Mouse (Mus musculus) spleen, embryonic (tissue): ENCODE measurements around the gene Leng1.

Experiments used
- CTCF ChIA-PET: fragments of 350-600 bp; sonication (Branson Sonifier 250); formaldehyde crosslinking; loops from one replicate; lab custom pipeline; 2022; lab: Charles Lee

Gene Leng1

GRCm38 (mm10) chr7:3630478-3630815, 35.2 kb downstream of the Leng1 start:
- CTCF ChIA-PET, result interaction anchor here (0.5 to 0.6 kb wide), 2 partner anchors 500 to 1049 kb away, joined by 4 to 12 read pairs; no protein-coding TSS in a partner anchor

- CTCF ChIA-PET, result interaction anchor here (0.5 kb wide), 1 partner anchor 1050 kb away, joined by 4 read pairs; no protein-coding TSS in a partner anchor
Observed at GRCm38 (mm10) chr7:3629543-3630477, 35.8 kb downstream of the Leng1 start, which contains the start of the genes Tfpt and Prpf31. TSS of gene Tfpt (minus strand) at chr7:3629929. TSS of gene Prpf31 (plus strand) at chr7:3629985.

DNA sequence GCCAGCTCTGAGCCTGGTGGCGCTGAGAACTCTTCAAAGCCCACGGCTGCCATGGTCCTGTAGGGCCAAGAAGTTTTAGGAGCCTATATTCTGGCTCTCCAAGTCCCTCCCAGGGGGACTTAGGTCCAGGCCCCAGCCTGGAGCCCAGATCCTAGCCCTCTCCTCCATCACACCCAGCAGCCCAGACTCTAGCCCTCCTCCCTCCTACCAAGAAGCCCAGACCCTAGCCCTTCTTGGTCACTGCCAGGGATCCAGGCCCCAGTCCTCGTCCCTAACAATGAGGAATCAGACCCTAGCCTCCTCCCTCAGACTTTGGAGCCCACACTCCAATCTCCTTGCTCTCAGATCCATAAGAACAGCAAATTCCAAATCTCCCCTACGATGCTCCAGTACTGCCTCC, 36.6 kb downstream of the Leng1 start:
- CTCF ChIA-PET, result interaction anchor here (0.5 kb wide), 1 partner anchor 43 kb away, joined by 5 read pairs; no protein-coding TSS in a partner anchor

GRCm38 (mm10) chr7:3617242-3617995, 48.2 kb downstream of the Leng1 start, which contains the start of gene Ndufa3:
TSS of gene Ndufa3 (plus strand) at chr7:3617373.
- CTCF ChIA-PET, result no interaction called here

GRCm38 (mm10) chr7:3616389-3617241, 49.0 kb downstream of the Leng1 start:
- CTCF ChIA-PET, result interaction anchor here (0.6 kb wide), 2 partner anchors 285 to 1041 kb away, joined by 3 to 5 read pairs; no protein-coding TSS in a partner anchor

- CTCF ChIA-PET, result interaction anchor here (0.6 kb wide), 2 partner anchors 30 to 285 kb away, joined by 5 to 10 read pairs; no protein-coding TSS in a partner anchor
Observed at GRCm38 (mm10) chr7:3616057-3616388, 49.6 kb downstream of the Leng1 start, which contains the start of gene Oscar. TSS of gene Oscar (minus strand) at chr7:3616157.

GRCm38 (mm10) chr7:3614021-3614420, 51.6 kb downstream of the Leng1 start:
- CTCF ChIA-PET, result no interaction called here

DNA sequence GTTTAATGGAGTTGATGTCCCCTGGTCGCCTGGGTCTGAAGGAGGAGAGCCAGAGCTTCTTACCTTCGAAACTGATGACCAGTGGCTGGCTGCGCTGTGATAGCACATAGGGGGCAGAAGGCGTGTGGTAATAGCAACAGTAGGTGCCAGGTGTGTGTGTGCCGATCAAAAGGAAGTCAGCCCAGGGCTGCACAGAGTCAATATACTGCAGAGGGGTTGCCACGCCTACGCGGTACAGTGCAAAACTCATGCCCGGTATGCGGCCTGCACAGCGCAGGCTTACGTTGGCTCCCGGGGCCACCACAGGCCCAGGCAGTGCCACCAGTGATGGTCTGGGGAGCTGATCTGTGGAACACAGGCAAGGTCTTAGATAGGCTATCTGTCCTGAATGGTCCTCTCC, 54.6 kb downstream of the Leng1 start:
- CTCF ChIA-PET, result no interaction called here

DNA sequence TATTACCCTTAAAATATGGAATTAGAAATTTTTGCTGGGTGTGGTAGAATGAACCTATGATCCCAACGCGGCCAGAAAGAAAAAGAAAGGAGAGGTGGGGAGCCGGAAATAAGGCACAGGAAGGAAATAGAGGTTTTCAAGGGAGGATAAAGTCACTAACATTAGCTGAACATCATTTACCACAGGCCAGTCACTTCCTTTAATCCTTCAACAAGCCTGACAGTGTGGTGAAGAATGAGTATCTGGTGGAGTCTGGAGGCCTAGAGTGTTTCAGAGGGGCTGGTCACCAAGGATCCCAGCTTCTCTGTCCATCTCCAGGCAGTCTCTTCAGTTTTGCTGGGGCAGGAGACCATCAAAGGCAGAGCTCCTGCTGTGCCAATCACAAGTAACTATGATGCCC, 55.2 kb downstream of the Leng1 start:
- CTCF ChIA-PET, result no interaction called here
